Mouse (Mus musculus) CD4-positive, CD25-positive, alpha-beta regulatory T cell, adult 2 months (primary cell): ENCODE data around the gene Esp6.
"Not testable (repeated sequence)": the region's sequence is repeated elsewhere in the genome, so short reads cannot be mapped to it uniquely, and the experiment has no call there.

Source experiments
- DNase-seq: peaks from one replicate; pipeline ENCODE4 v3.0.0-alpha.2; 2012; ENCODE audit warnings: low read depth, low spot score

The Esp6 gene

GRCm38 (mm10) chr17:40561207-40561606 lies at the start of gene Esp6:
Gene Esp6, plus strand, starts transcription at chr17:40561507.
- DNase-seq, result no peak

GRCm38 (mm10) chr17:40519818-40520217 lies 41.5 kb upstream of the Esp6 start, which contains the start of gene Esp8:
Gene Esp8, plus strand, starts transcription at chr17:40520022.
- no peak for DNase-seq

GRCm38 (mm10) chr17:40529813-40530212 lies 31.5 kb upstream of the Esp6 start:
- DNase-seq, result no peak

- no peak for DNase-seq
Observed at GRCm38 (mm10) chr17:40531147-40531546, 30.2 kb upstream of the Esp6 start.

- DNase-seq, result not testable (repeated sequence)
Observed at GRCm38 (mm10) chr17:40547005-40547404, 14.3 kb upstream of the Esp6 start.

GRCm38 (mm10) chr17:40553470-40553869 lies 7.8 kb upstream of the Esp6 start:
- DNase-seq, result no peak

- DNase-seq, result not testable (repeated sequence)
Observed at GRCm38 (mm10) chr17:40583906-40584305, 22.6 kb downstream of the Esp6 start.

- no peak for DNase-seq
Observed at GRCm38 (mm10) chr17:40591297-40591696, 30.0 kb downstream of the Esp6 start.

- no peak for DNase-seq
Observed at GRCm38 (mm10) chr17:40598294-40598693, 37.0 kb downstream of the Esp6 start, which contains the start of gene Esp4. Gene Esp4, plus strand, starts transcription at chr17:40598594.
